Mouse (Mus musculus): Measurements from ENCODE around the gene Gm28308.

Gm28308 gene

DNA sequence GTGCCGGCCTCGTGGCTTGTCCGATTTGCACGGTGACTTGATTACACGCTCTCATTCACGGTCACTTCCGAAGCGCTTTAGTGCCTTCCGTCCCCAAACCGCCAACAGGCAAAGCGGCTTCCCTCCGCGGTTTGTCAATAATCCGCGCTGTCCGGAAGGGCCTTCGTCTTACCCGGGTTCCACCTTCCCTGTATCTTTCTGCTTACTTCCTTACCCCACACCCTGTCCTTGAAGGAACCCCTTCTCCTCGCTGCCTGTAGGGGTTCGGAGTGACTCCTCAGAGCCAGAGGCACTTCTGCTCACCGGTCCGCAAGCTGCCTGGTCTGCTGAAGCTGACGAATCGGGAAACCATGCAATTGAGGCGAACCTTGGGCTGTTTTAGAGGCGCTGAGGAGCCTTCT, 33.3 kb upstream of the Gm28308 start:
- no peak for DNase-seq (ENCODE audit: low spot score)

- no peak for DNase-seq (ENCODE audit: low spot score)
Measured at GRCm38 (mm10) chr6:52245757-52246142, 32.6 kb upstream of the Gm28308 start, which contains the start of gene Hoxa11. TSS of gene Hoxa11 (minus strand) at chr6:52245810.

DNA sequence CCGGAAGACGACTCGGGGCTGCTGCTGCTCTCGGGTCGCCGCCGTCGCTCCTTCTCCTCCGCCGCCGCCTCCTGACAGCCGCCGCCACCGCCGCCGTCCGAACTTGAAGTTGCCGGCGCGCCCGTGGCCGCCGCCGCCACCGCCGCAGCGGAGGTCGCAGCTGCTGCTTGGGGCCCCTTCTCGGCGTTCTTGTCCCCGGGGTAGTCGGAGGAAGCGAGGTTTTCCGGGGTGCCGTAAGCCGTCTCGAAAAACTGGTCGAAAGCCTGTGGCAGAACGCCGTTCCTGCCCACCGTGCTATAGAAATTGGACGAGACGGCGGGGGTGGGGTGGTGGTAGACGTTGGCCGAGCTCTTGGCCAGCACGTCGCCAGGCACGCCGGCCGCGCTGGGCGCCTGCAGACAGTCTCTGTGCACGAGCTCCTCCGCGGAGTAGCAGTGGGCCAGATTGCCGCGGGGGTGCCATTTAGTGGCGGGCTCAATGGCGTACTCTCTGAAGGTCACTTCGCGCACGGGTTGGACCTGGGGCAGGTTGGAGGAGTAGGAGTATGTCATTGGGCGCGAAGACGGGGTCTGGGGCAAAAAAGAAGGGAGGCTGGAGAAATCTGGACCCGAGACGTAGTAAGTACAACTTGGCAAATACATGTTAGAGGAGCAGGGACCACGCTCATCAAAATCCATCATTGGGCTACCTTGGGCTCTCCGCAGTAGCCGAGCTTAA, 32.1 kb upstream of the Gm28308 start:
- DNase-seq (ENCODE audit: low spot score): no peak

DNA sequence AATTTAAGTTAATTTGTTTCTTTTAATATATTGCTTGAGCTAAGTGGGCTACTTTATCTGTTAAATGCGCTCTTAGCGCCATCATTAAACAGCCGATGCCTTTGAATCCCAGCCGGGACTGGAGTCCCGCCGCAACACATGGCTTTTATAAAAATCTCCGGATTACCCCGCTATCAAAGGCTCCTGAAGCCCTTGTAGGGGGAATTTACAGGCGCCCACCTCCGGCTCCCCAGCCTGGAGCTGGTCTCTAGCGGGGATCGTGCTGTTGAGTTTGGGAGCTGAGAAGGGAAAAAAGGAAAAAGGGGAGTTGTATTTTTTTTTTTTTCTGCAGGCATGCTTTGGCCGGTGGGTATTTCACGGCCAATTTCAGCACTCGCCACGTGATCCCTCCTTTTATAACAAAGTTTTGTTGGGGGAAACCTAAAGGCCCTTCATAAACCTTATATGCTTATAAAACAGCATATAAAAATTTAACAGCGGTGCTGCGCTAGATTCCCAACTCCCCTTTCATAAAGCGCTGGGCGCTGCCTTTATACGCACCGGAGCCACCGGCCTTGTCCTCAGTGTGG, 31.4 kb upstream of the Gm28308 start:
- DNase-seq (ENCODE audit: low spot score): no peak

- no peak for DNase-seq (ENCODE audit: low spot score)
Measured at GRCm38 (mm10) chr6:52243681-52244121, 30.6 kb upstream of the Gm28308 start.

- DNase-seq (ENCODE audit: low spot score): no peak
Measured at GRCm38 (mm10) chr6:52242801-52243332, 29.7 kb upstream of the Gm28308 start.

GRCm38 (mm10) chr6:52241001-52241621, 28.0 kb upstream of the Gm28308 start:
- no peak for DNase-seq (ENCODE audit: low spot score)

GRCm38 (mm10) chr6:52240389-52241000, 27.4 kb upstream of the Gm28308 start, which contains the start of gene Hoxa10:
TSS of gene Hoxa10 (minus strand) at chr6:52240854.
- DNase-seq (ENCODE audit: low spot score): no peak

GRCm38 (mm10) chr6:52239625-52240388, 26.7 kb upstream of the Gm28308 start:
- DNase-seq (ENCODE audit: low spot score): no peak

- no peak for DNase-seq (ENCODE audit: low spot score)
Measured at GRCm38 (mm10) chr6:52238976-52239375, 25.8 kb upstream of the Gm28308 start.

DNA sequence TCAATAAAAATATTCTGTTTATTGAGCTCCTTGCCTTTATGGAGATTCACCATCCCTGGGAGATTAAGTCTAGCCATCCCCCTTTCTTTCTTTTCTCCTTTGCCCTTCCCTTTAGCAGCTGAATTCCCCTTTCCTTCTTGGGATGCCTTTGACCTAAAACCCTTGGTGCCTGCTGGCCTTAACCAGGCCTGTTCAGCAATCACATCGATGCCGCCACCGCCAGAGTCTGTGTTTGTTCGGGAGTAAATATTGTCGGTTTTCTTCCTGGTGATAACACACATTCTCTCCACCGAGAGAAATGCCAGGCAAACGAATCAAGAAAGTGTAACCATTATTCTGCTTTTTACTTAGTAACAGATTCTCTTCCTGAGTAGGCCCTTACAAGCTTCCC, 25.0 kb upstream of the Gm28308 start:
- no peak for DNase-seq (ENCODE audit: low spot score)

DNA sequence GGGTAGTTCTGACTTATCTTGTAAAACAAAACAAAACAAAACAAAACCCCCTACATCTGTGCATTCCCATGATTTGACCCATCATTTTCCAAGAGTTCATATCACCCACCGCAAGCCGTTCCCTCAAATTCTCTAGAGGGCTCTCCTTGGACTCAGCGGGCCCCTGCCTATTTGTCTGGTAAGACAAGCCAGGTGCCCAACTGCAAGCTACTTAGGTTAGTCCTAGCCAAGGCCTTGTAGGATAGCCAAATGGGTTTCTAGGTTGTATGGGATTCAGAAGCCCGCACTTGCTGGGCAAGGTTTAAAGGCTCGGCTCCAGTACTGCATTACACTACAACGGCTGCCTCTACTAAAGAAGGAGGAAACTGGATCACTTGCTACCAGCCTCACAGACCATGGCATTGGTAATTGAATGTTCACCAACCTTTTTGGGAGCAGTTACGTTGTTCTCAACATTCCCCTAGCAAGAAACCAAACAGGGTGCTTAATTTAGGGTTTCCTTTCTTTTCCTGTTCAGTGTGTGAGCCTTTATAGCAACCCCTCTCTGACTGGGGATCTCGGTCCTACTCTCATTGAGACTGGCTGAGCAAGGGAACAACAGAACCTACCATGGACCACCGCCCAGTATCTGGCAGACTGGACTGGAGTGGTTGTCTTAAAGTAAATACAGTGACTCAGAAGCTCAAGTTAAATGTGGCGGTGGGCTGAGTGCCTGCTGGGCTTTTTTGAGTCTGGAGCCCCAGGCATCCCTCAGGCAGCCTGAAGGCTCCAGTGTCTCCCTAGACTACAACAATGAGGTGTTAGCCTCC, 24.4 kb upstream of the Gm28308 start:
- no peak for DNase-seq (ENCODE audit: low spot score)

GRCm38 (mm10) chr6:52236806-52237205, 23.7 kb upstream of the Gm28308 start:
- no peak for DNase-seq (ENCODE audit: low spot score)

DNA sequence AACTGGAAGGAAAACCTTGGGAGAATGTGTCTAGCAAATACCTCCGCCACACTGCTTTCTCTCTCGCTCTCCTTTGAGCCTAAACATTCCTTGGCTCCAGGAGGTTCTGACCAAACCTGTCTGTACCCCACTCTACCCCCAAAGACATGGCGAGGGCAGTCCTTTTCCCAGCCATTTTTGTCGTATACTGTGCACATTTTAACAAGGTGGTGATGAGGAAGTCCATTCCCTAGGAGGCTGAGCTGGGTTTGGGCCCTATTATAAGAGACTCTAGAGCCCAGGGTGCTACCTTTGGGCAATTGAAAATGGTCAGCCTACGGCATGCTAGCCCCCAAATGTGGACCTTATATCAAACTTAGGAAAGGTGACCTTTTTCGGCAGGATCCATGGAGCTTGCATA, 22.7 kb upstream of the Gm28308 start:
- no peak for DNase-seq (ENCODE audit: low spot score)

DNA sequence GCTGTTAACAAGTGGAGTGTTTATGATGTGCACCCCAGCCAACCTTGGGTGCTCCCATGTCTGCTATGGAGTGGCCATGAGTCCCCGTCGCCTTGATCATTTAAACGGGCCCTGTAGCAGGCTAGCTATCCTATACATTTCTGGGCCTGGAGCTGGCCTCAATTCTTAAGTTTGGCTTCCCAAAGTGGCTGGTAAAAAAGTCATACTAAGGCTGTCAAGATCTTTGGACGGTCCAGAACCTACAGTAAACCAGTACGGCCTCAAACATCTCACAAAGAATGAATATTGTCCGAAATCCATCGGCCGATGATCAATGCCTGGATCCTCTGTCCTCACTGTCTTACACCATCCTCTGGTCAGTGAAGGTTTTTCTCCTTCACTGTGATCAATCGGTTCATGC, 22.1 kb upstream of the Gm28308 start:
- no peak for DNase-seq (ENCODE audit: low spot score)

- DNase-seq (ENCODE audit: low spot score): no peak
Measured at GRCm38 (mm10) chr6:52234428-52235140, 21.4 kb upstream of the Gm28308 start.

GRCm38 (mm10) chr6:52233546-52234427, 20.6 kb upstream of the Gm28308 start:
- DNase-seq (ENCODE audit: low spot score): no peak

DNA sequence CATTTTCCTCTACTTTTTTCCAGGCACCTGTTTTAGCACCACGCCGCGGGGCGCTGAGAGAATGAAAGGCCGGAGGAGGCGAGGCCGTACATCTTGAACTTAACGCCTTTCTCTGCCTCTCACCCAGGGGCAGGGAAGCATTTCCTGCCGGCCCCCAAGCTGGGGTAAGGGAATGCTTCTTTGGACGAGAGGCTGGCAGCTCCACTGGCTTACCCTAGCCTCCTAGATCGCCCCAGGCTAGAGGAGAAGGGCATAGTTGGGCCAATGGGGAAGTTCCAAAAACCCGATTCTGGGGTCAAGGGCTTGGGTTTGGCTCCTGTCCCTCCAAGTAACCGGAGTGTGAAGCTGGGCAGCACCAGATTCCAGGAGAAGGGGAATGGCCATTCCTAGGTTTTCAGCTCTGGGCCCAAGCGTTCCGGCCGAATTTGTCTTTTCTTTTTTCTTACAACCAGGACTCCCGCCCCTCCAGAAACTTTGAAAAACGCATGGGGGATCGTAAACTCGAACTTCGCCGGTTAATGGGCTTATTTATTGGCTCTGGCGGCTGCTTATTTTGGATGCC, 19.9 kb upstream of the Gm28308 start:
- no peak for DNase-seq (ENCODE audit: low spot score)

GRCm38 (mm10) chr6:52232568-52232965, 19.4 kb upstream of the Gm28308 start:
- no peak for DNase-seq (ENCODE audit: low spot score)
